Mouse (Mus musculus): ENCODE results near the gene Ddx41. TPM values are rescaled to one million over a fixed set of nuclear protein-coding genes. Genes with fewer than 3 reads are reported as not detected.
A peak's percentile ranks its signal among the peaks of the same experiment; 100 is the strongest.
"Not testable (repeated sequence)": the region's sequence is repeated elsewhere in the genome, so short reads cannot be mapped to it uniquely, and the experiment has no call there.

Ddx41 gene
- 21.4 and 40.3 TPM in 2 replicates for polyA plus RNA-seq (2011; ENCODE audit: insufficient read depth, insufficient read length, low replicate concordance, missing spikeins)

- TF ChIP-seq CTCF (IDR thresholded peaks at IDR 0.05; ENCODE audit: control insufficient read depth, insufficient read depth, low read length) (peak; percentile 98), POLR2A (IDR thresholded peaks at IDR 0.05; ENCODE audit: borderline replicate concordance, control insufficient read depth, low read depth, low read length) (peak; percentile 27; the same call in 1 of the 2 replicates)
- H3K27ac ChIP-seq (ENCODE audit: control insufficient read depth, insufficient read depth, low read depth, low read length, poor library complexity) = peak within 1 kb of the TSS; percentile 15; the same call in 1 of the 2 replicates
- H3K4me3 ChIP-seq (replicated peaks; ENCODE audit: control insufficient read depth, low read depth, low read length) = peak within 1 kb of the TSS; percentile 80
- WGBS = 1% methylated on average over 70 of the region's 70 CpGs
- H3K4me1 ChIP-seq (ENCODE audit: control insufficient read depth, insufficient read depth, low read length) = no peaks in the 10 kb centered on the region; the same call in 1 of the 2 replicates
Measured at GRCm38 (mm10) chr13:55536194-55537175, at the start of gene Ddx41. Gene Ddx41, minus strand, starts transcription at chr13:55536658.

- H3K27ac ChIP-seq (ENCODE audit: control insufficient read depth, insufficient read depth, low read depth, low read length, poor library complexity) = no peak overlapping the region
- no peak overlapping the region for H3K4me3 ChIP-seq (replicated peaks; ENCODE audit: control insufficient read depth, low read depth, low read length)
- no peaks in the 10 kb centered on the region for H3K4me1 ChIP-seq (ENCODE audit: control insufficient read depth, insufficient read depth, low read length)
- TF ChIP-seq CTCF (IDR thresholded peaks at IDR 0.05; ENCODE audit: control insufficient read depth, insufficient read depth, low read length) (no peak), POLR2A (IDR thresholded peaks at IDR 0.05; ENCODE audit: borderline replicate concordance, control insufficient read depth, low read depth, low read length) (no peak)
- 63% methylated on average over 4 of the region's 4 CpGs for WGBS
Measured at GRCm38 (mm10) chr13:55578086-55578485, 41.6 kb upstream of the Ddx41 start.

- H3K27ac ChIP-seq (ENCODE audit: control insufficient read depth, insufficient read depth, low read depth, low read length, poor library complexity); H3K4me1 ChIP-seq (ENCODE audit: control insufficient read depth, insufficient read depth, low read length); H3K4me3 ChIP-seq (replicated peaks; ENCODE audit: control insufficient read depth, low read depth, low read length): not testable (repeated sequence)
- WGBS = 67% methylated on average over 7 of the region's 7 CpGs
Measured at GRCm38 (mm10) chr13:55576872-55577271, 40.4 kb upstream of the Ddx41 start.

- Histone ChIP-seq H3K4me3 (replicated peaks; ENCODE audit: control insufficient read depth, low read depth, low read length) (no peak overlapping the region), H3K4me1 (ENCODE audit: control insufficient read depth, insufficient read depth, low read length) (no peaks in the 10 kb centered on the region), H3K27ac (ENCODE audit: control insufficient read depth, insufficient read depth, low read depth, low read length, poor library complexity) (no peak overlapping the region)
- no peak for TF ChIP-seq CTCF (IDR thresholded peaks at IDR 0.05; ENCODE audit: control insufficient read depth, insufficient read depth, low read length)
- no peak for TF ChIP-seq POLR2A (IDR thresholded peaks at IDR 0.05; ENCODE audit: borderline replicate concordance, control insufficient read depth, low read depth, low read length)
- WGBS = 69% methylated on average over 5 of the region's 5 CpGs
Measured at GRCm38 (mm10) chr13:55575932-55576331, 39.5 kb upstream of the Ddx41 start.

- TF ChIP-seq POLR2A (IDR thresholded peaks at IDR 0.05; ENCODE audit: borderline replicate concordance, control insufficient read depth, low read depth, low read length) (no peak), CTCF (IDR thresholded peaks at IDR 0.05; ENCODE audit: control insufficient read depth, insufficient read depth, low read length) (no peak)
- Histone ChIP-seq H3K27ac (ENCODE audit: control insufficient read depth, insufficient read depth, low read depth, low read length, poor library complexity) (no peak overlapping the region), H3K4me3 (replicated peaks; ENCODE audit: control insufficient read depth, low read depth, low read length) (no peak overlapping the region), H3K4me1 (ENCODE audit: control insufficient read depth, insufficient read depth, low read length) (no peaks in the 10 kb centered on the region; the same call in 1 of the 2 replicates)
- WGBS = 74% methylated on average over 5 of the region's 5 CpGs
Measured at GRCm38 (mm10) chr13:55574321-55574720, 37.9 kb upstream of the Ddx41 start.

- H3K4me3 ChIP-seq (replicated peaks; ENCODE audit: control insufficient read depth, low read depth, low read length) = no peak within 1 kb of the TSS
- WGBS = 96% methylated on average over 2 of the region's 2 CpGs
- TF ChIP-seq CTCF (IDR thresholded peaks at IDR 0.05; ENCODE audit: control insufficient read depth, insufficient read depth, low read length) = no peak
- TF ChIP-seq POLR2A (IDR thresholded peaks at IDR 0.05; ENCODE audit: borderline replicate concordance, control insufficient read depth, low read depth, low read length) = no peak
- no peaks in the 10 kb centered on the region; the same call in 1 of the 2 replicates for H3K4me1 ChIP-seq (ENCODE audit: control insufficient read depth, insufficient read depth, low read length)
- H3K27ac ChIP-seq (ENCODE audit: control insufficient read depth, insufficient read depth, low read depth, low read length, poor library complexity) = no peak within 1 kb of the TSS
Measured at GRCm38 (mm10) chr13:55573432-55573831, 37.0 kb upstream of the Ddx41 start, which contains the start of gene Tmed9. Gene Tmed9, plus strand, starts transcription at chr13:55573732.

- no peak overlapping the region for H3K4me3 ChIP-seq (replicated peaks; ENCODE audit: control insufficient read depth, low read depth, low read length)
- 68% methylated on average over 2 of the region's 2 CpGs for WGBS
- H3K4me1 ChIP-seq (ENCODE audit: control insufficient read depth, insufficient read depth, low read length) = no peaks in the 10 kb centered on the region; the same call in 1 of the 2 replicates
Measured at GRCm38 (mm10) chr13:55571977-55572376, 35.5 kb upstream of the Ddx41 start.

GRCm38 (mm10) chr13:55571027-55571751 lies 34.7 kb upstream of the Ddx41 start, which contains the start of gene Fam193b:
Gene Fam193b, minus strand, starts transcription at chr13:55571120.
- peak within 1 kb of the TSS; percentile 75 for H3K4me3 ChIP-seq (replicated peaks; ENCODE audit: control insufficient read depth, low read depth, low read length)
- H3K4me1 ChIP-seq (ENCODE audit: control insufficient read depth, insufficient read depth, low read length) = no peaks in the 10 kb centered on the region; the same call in 1 of the 2 replicates
- H3K27ac ChIP-seq (ENCODE audit: control insufficient read depth, insufficient read depth, low read depth, low read length, poor library complexity) = peak within 1 kb of the TSS; percentile 69; the same call in 1 of the 2 replicates
- TF ChIP-seq POLR2A (IDR thresholded peaks at IDR 0.05; ENCODE audit: borderline replicate concordance, control insufficient read depth, low read depth, low read length) = peak; percentile 36; the same call in 1 of the 2 replicates
- TF ChIP-seq CTCF (IDR thresholded peaks at IDR 0.05; ENCODE audit: control insufficient read depth, insufficient read depth, low read length) = no peak
- 10% methylated on average over 46 of the region's 47 CpGs for WGBS

More at GRCm38 (mm10) chr13:55571977-55572376, 35.5 kb upstream of the Ddx41 start:
- no peak overlapping the region for H3K27ac ChIP-seq (ENCODE audit: control insufficient read depth, insufficient read depth, low read depth, low read length, poor library complexity)
- TF ChIP-seq CTCF (IDR thresholded peaks at IDR 0.05; ENCODE audit: control insufficient read depth, insufficient read depth, low read length) (no peak), POLR2A (IDR thresholded peaks at IDR 0.05; ENCODE audit: borderline replicate concordance, control insufficient read depth, low read depth, low read length) (no peak)

Data from bone marrow, adult 2 months (tissue).